Mouse (Mus musculus) megakaryocyte, embryonic 14.5 days (primary cell): ENCODE measurements around the gene Nlrp6. TPM values are rescaled to one million over a fixed set of nuclear protein-coding genes. Genes with fewer than 3 reads are reported as not detected.

Source experiments
- H3K27me3 ChIP-seq: replicated peaks from 2 replicates; pipeline ENCODE3; 2012; ENCODE audit warnings: inconsistent platforms
- H3K36me3 ChIP-seq: replicated peaks from 2 replicates; pipeline ENCODE3; 2012; ENCODE audit warnings: low read length, inconsistent platforms, mixed read lengths
- H3K4me1 ChIP-seq: 2 replicates; pipeline ENCODE4 v1.6.1; 2012; ENCODE audit warnings: inconsistent platforms
- H3K4me3 ChIP-seq: replicated peaks from 2 replicates; pipeline ENCODE3; 2012; ENCODE audit warnings: moderate library complexity, mild to moderate bottlenecking, inconsistent platforms
- H3K9me3 ChIP-seq: 2 replicates; pipeline ENCODE4 v1.6.1; 2012; ENCODE audit warnings: inconsistent platforms
- FLI1 ChIP-seq: IDR thresholded peaks from 2 replicates; pipeline ENCODE4 v1.6.1; 2012; ENCODE audit warnings: low read length, inconsistent platforms, mixed read lengths
- GATA1 ChIP-seq: IDR thresholded peaks from 3 replicates; pipeline ENCODE4 v1.6.1; 2012; ENCODE audit warnings: mixed read lengths, low read length, inconsistent platforms, borderline replicate concordance
- polyA plus RNA-seq: library from polyadenylated mRNA; stranded (reverse); fragments of >175 nt; gene quantifications from 2 replicates; pipeline ENCODE4 v1.2.3, GENCODE M21; 2012; ENCODE audit warnings: low replicate concordance; ENCODE audit not compliant: insufficient read depth

The Nlrp6 gene
- polyA plus RNA-seq, 1 experiment, result 18.0 TPM

DNA sequence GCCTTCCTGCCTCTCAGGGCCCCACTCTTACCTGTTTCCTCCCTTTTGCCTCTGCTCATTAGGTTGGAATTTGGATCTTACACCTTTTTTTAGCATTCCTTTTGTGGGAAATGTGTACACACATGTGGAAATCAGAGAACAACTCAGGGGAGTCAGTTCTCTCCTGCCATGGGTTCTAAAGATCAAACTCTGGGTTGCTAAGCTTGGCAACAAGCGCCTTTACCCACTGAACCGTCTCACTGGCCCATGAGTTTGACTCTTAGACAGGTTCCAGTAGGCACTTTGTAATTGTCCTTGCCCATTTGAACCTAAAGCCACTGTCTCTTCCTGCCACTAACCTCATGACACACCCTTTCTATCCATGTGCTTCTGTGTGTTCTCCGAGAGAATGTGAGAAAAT is 26.1 kb upstream of the Nlrp6 start:
- Histone ChIP-seq H3K4me3 (no peak overlapping the region), H3K4me1 (peaks cover 9% of the 10 kb centered on the region; the same call in 1 of the 2 replicates), H3K9me3 (no peaks in the 10 kb centered on the region), H3K27me3 (no peaks in the 10 kb centered on the region), H3K36me3 (peaks cover 81% of the 10 kb centered on the region)
- TF ChIP-seq FLI1 (no peak), GATA1 (no peak)

DNA sequence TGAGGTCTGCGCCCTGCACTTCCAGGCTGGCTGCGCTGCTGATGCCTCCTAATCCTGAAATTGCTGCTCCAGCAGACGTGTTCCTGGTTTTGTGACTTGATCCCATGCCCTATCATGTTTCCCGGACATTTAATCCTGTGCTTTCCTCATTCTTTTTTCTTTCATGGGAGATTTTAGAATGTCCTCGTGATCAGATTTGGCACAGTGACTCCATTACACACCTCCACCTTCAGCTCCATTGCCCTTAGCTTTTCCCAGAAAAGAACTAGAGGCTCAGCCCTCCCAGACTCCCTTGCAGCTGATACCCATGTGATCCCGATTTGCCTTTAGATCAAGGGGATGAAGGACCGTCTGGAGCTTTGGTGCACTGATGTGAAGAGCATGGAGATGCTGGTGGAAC is 22.8 kb upstream of the Nlrp6 start:
- no peak for TF ChIP-seq GATA1
- TF ChIP-seq FLI1, result no peak
- Histone ChIP-seq H3K9me3 (no peaks in the 10 kb centered on the region), H3K4me1 (peaks cover 16% of the 10 kb centered on the region; the same call in 1 of the 2 replicates), H3K27me3 (no peaks in the 10 kb centered on the region), H3K4me3 (no peak overlapping the region), H3K36me3 (peaks cover 81% of the 10 kb centered on the region)

GRCm38 (mm10) chr7:140899121-140899520 is 21.6 kb upstream of the Nlrp6 start:
- Histone ChIP-seq H3K27me3 (no peaks in the 10 kb centered on the region), H3K4me1 (peaks cover 26% of the 10 kb centered on the region), H3K4me3 (no peak overlapping the region), H3K9me3 (no peaks in the 10 kb centered on the region), H3K36me3 (peaks cover 69% of the 10 kb centered on the region)
- TF ChIP-seq FLI1, result no peak
- TF ChIP-seq GATA1, result no peak

DNA sequence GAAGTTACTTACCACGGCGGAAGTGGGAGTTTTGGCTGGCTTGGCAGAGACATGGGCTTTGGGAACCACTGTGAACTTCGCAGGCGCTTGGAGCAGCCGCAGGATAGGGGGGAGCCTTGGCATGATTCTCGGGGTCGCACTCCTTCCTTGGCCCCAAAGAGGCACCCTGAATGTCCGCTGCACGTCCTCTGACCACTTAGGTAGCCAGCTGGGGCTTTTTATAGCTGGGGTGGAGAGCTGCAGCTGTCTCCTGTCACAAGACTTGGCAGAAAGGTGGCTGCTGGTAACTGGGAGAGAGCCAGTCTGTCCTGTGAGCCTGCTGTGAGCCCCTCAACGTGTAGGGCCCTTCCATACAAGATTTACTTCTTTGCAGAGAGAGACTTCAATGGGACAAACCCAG is 20.5 kb upstream of the Nlrp6 start, which contains the start of gene Cox8b:
Gene Cox8b, minus strand, starts transcription at position 227 of the 400 bp plus-strand sequence.
- Histone ChIP-seq H3K4me1 (peaks cover 30% of the 10 kb centered on the region), H3K27me3 (no peaks in the 10 kb centered on the region), H3K9me3 (no peaks in the 10 kb centered on the region), H3K36me3 (peaks cover 60% of the 10 kb centered on the region), H3K4me3 (no peak within 1 kb of the TSS)
- TF ChIP-seq FLI1 (no peak), GATA1 (no peak)

GRCm38 (mm10) chr7:140902036-140902875 is 18.4 kb upstream of the Nlrp6 start:
- no peak for TF ChIP-seq GATA1
- no peak for TF ChIP-seq FLI1
- Histone ChIP-seq H3K27me3 (peaks cover 3% of the 10 kb centered on the region), H3K4me3 (no peak overlapping the region), H3K36me3 (peaks cover 42% of the 10 kb centered on the region), H3K4me1 (peaks cover 39% of the 10 kb centered on the region), H3K9me3 (no peaks in the 10 kb centered on the region)

DNA sequence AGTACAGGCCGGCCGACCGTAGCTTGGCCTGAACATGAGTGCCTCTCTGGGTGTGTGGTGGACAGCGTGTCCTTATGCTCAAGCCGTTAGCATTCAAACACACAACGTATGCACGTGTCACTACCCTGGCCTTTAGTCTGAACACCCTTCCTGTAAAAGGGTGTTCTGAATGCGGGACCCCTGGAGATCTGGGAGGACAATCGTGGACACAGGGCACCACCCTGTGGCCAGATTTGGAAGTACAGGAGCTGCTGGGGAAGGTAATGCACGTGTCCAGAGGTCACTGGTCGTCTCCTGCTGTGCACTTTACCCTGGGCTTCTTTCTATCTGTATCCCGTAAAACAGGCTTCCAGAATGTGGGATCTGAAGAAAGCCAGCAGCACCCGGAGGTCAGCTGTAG is 17.5 kb upstream of the Nlrp6 start:
- Histone ChIP-seq H3K36me3 (peaks cover 32% of the 10 kb centered on the region), H3K27me3 (peaks cover 3% of the 10 kb centered on the region), H3K4me3 (no peak overlapping the region), H3K4me1 (peaks cover 41% of the 10 kb centered on the region), H3K9me3 (no peaks in the 10 kb centered on the region)
- no peak for TF ChIP-seq FLI1
- no peak for TF ChIP-seq GATA1

DNA sequence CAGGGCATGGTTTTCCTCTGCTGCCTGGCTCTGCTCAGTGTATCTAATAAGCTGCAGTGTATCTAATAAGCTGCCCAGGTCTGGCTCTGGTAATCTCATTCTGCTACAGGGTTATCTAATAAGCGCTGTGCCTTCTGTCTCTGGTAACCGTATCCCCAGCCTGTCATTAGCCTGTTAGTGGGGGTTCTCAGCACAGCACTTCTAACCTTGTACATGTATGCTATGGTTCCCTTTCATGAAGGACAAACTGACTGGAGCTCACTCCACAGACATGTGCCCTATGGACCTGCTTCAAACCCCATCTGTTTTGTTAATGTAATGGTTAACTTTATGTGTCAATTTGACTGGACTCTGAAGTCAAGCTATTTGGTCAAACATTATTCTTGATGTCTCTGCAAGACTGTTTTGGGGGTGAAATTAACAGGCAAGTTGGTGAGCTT is 15.0 kb upstream of the Nlrp6 start:
- peaks cover 3% of the 10 kb centered on the region for H3K27me3 ChIP-seq
- peaks cover 8% of the 10 kb centered on the region for H3K36me3 ChIP-seq
- peaks cover 53% of the 10 kb centered on the region for H3K4me1 ChIP-seq
- no peaks in the 10 kb centered on the region for H3K9me3 ChIP-seq
- TF ChIP-seq FLI1 (no peak), GATA1 (no peak)
- H3K4me3 ChIP-seq, result no peak overlapping the region

- no peak for TF ChIP-seq GATA1
- no peak for TF ChIP-seq FLI1
- Histone ChIP-seq H3K4me3 (no peak overlapping the region), H3K27me3 (peaks cover 3% of the 10 kb centered on the region), H3K4me1 (peaks cover 55% of the 10 kb centered on the region), H3K9me3 (no peaks in the 10 kb centered on the region), H3K36me3 (peaks cover under 1% of the 10 kb centered on the region)
Observed at GRCm38 (mm10) chr7:140907131-140907530, 13.6 kb upstream of the Nlrp6 start.

DNA sequence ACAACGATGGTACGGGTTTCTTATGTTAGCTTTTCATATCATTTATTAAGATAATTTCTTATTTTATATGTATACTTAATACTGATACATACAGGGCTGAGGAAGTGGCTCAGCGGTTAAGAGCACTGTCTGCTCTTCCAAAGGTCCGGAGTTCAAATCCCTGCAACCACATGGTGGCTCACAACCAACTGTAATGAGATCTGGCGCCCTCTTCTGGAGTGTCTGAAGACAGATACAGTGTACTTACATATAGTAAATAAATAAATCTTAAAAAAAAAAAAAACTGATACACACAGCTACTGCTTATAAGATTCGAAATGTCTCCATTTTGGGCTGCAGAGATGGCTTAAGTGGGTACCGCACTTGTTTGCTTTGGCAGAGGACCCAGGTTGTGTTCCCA is 13.0 kb upstream of the Nlrp6 start:
- TF ChIP-seq FLI1 (no peak), GATA1 (no peak)

GRCm38 (mm10) chr7:140908181-140908580 is 12.5 kb upstream of the Nlrp6 start:
- H3K4me3 ChIP-seq, result peak overlapping the region; percentile 91

More for the DNA sequence above, 13.0 kb upstream of the Nlrp6 start:
- H3K4me1 ChIP-seq, result peaks cover 61% of the 10 kb centered on the region
- H3K27me3 ChIP-seq, result peaks cover 3% of the 10 kb centered on the region
- no peaks in the 10 kb centered on the region for H3K36me3 ChIP-seq
- no peak overlapping the region for H3K4me3 ChIP-seq
- no peaks in the 10 kb centered on the region for H3K9me3 ChIP-seq

More at GRCm38 (mm10) chr7:140908181-140908580, 12.5 kb upstream of the Nlrp6 start:
- H3K27me3 ChIP-seq, result peaks cover 3% of the 10 kb centered on the region
- TF ChIP-seq GATA1 (no peak), FLI1 (no peak)
- H3K9me3 ChIP-seq, result no peaks in the 10 kb centered on the region
- H3K4me1 ChIP-seq, result peaks cover 63% of the 10 kb centered on the region
- H3K36me3 ChIP-seq, result no peaks in the 10 kb centered on the region
